Mouse (Mus musculus): Measurements from ENCODE around the gene Mta1. TPM values are rescaled to one million over a fixed set of nuclear protein-coding genes. Genes with fewer than 3 reads are reported as not detected.

Mta1 gene
- polyA plus RNA-seq, 1 experiment = 163 TPM

GRCm38 (mm10) chr12:113101251-113101960, 3.3 kb downstream of the Mta1 start:
- no peaks in the 10 kb centered on the region for H3K36me3 ChIP-seq (ENCODE audit: control insufficient read depth, insufficient read depth, low read length)
- no peaks in the 10 kb centered on the region for H3K27me3 ChIP-seq (ENCODE audit: control insufficient read depth, insufficient read depth, low read length)
- TF ChIP-seq CTCF (IDR thresholded peaks at IDR 0.05; ENCODE audit: borderline replicate concordance, control insufficient read depth, extremely low read depth, insufficient read depth, low read length, poor library complexity) (no peak), POLR2A (IDR thresholded peaks at IDR 0.05; ENCODE audit: control insufficient read depth, extremely low read depth, insufficient read depth, low read length, poor library complexity) (no peak)
- H3K4me1 ChIP-seq (replicated peaks; ENCODE audit: control insufficient read depth, insufficient read depth, low read length) = peaks cover 53% of the 10 kb centered on the region
- 10% methylated on average over 9 of the region's 9 CpGs for WGBS
- H3K4me3 ChIP-seq (ENCODE audit: control insufficient read depth, insufficient read depth, low read length) = no peak overlapping the region
- peak overlapping the region; percentile 78 for H3K27ac ChIP-seq (ENCODE audit: control insufficient read depth, insufficient read depth, low read length)
- no peak for DNase-seq

GRCm38 (mm10) chr12:113102461-113102860, 4.4 kb downstream of the Mta1 start:
- Histone ChIP-seq H3K4me3 (ENCODE audit: control insufficient read depth, insufficient read depth, low read length) (no peak overlapping the region), H3K36me3 (ENCODE audit: control insufficient read depth, insufficient read depth, low read length) (no peaks in the 10 kb centered on the region), H3K27ac (ENCODE audit: control insufficient read depth, insufficient read depth, low read length) (peak overlapping the region; percentile 78; the same call in 1 of the 2 replicates), H3K27me3 (ENCODE audit: control insufficient read depth, insufficient read depth, low read length) (no peaks in the 10 kb centered on the region), H3K4me1 (replicated peaks; ENCODE audit: control insufficient read depth, insufficient read depth, low read length) (peaks cover 58% of the 10 kb centered on the region)
- 50% methylated on average over 6 of the region's 6 CpGs for WGBS
- 0 out of 2 replicates have a peak, but pooled peaks have one; percentile 48 for TF ChIP-seq CTCF (IDR thresholded peaks at IDR 0.05; ENCODE audit: borderline replicate concordance, control insufficient read depth, extremely low read depth, insufficient read depth, low read length, poor library complexity)
- no peak for TF ChIP-seq POLR2A (IDR thresholded peaks at IDR 0.05; ENCODE audit: control insufficient read depth, extremely low read depth, insufficient read depth, low read length, poor library complexity)
- DNase-seq = peak; percentile 73

GRCm38 (mm10) chr12:113103846-113104451, 5.9 kb downstream of the Mta1 start:
- no peaks in the 10 kb centered on the region for H3K36me3 ChIP-seq (ENCODE audit: control insufficient read depth, insufficient read depth, low read length)
- H3K4me1 ChIP-seq (replicated peaks; ENCODE audit: control insufficient read depth, insufficient read depth, low read length) = peaks cover 50% of the 10 kb centered on the region
- DNase-seq = peak; percentile 32
- H3K4me3 ChIP-seq (ENCODE audit: control insufficient read depth, insufficient read depth, low read length) = no peak overlapping the region
- 81% methylated on average over 8 of the region's 8 CpGs for whole genome bisulfite sequencing
- H3K27me3 ChIP-seq (ENCODE audit: control insufficient read depth, insufficient read depth, low read length) = no peaks in the 10 kb centered on the region
- TF ChIP-seq CTCF (IDR thresholded peaks at IDR 0.05; ENCODE audit: borderline replicate concordance, control insufficient read depth, extremely low read depth, insufficient read depth, low read length, poor library complexity) (peak; percentile 50; the same call in 1 of the 2 replicates), POLR2A (IDR thresholded peaks at IDR 0.05; ENCODE audit: control insufficient read depth, extremely low read depth, insufficient read depth, low read length, poor library complexity) (no peak)
- H3K27ac ChIP-seq (ENCODE audit: control insufficient read depth, insufficient read depth, low read length) = no peak overlapping the region

GRCm38 (mm10) chr12:113106386-113106785, 8.3 kb downstream of the Mta1 start:
- WGBS = 94% methylated on average over 6 of the region's 6 CpGs
- Histone ChIP-seq H3K36me3 (ENCODE audit: control insufficient read depth, insufficient read depth, low read length) (no peaks in the 10 kb centered on the region), H3K27ac (ENCODE audit: control insufficient read depth, insufficient read depth, low read length) (no peak overlapping the region), H3K4me3 (ENCODE audit: control insufficient read depth, insufficient read depth, low read length) (no peak overlapping the region), H3K4me1 (replicated peaks; ENCODE audit: control insufficient read depth, insufficient read depth, low read length) (peaks cover 26% of the 10 kb centered on the region), H3K27me3 (ENCODE audit: control insufficient read depth, insufficient read depth, low read length) (no peaks in the 10 kb centered on the region)
- DNase-seq = no peak
- TF ChIP-seq CTCF (IDR thresholded peaks at IDR 0.05; ENCODE audit: borderline replicate concordance, control insufficient read depth, extremely low read depth, insufficient read depth, low read length, poor library complexity) (no peak), POLR2A (IDR thresholded peaks at IDR 0.05; ENCODE audit: control insufficient read depth, extremely low read depth, insufficient read depth, low read length, poor library complexity) (no peak)

- no peaks in the 10 kb centered on the region for H3K27me3 ChIP-seq (ENCODE audit: control insufficient read depth, insufficient read depth, low read length)
- no peak overlapping the region for H3K4me3 ChIP-seq (ENCODE audit: control insufficient read depth, insufficient read depth, low read length)
- H3K4me1 ChIP-seq (replicated peaks; ENCODE audit: control insufficient read depth, insufficient read depth, low read length) = peaks cover 17% of the 10 kb centered on the region
- H3K27ac ChIP-seq (ENCODE audit: control insufficient read depth, insufficient read depth, low read length) = peak overlapping the region; percentile 15; the same call in 1 of the 2 replicates
- DNase-seq = no peak
- no peaks in the 10 kb centered on the region for H3K36me3 ChIP-seq (ENCODE audit: control insufficient read depth, insufficient read depth, low read length)
- WGBS = 57% methylated on average over 4 of the region's 4 CpGs
- no peak for TF ChIP-seq CTCF (IDR thresholded peaks at IDR 0.05; ENCODE audit: borderline replicate concordance, control insufficient read depth, extremely low read depth, insufficient read depth, low read length, poor library complexity)
- no peak for TF ChIP-seq POLR2A (IDR thresholded peaks at IDR 0.05; ENCODE audit: control insufficient read depth, extremely low read depth, insufficient read depth, low read length, poor library complexity)
Measured at GRCm38 (mm10) chr12:113107431-113108124, 9.5 kb downstream of the Mta1 start.

GRCm38 (mm10) chr12:113108528-113109283, 10.6 kb downstream of the Mta1 start:
- no peak for TF ChIP-seq CTCF (IDR thresholded peaks at IDR 0.05; ENCODE audit: borderline replicate concordance, control insufficient read depth, extremely low read depth, insufficient read depth, low read length, poor library complexity)
- TF ChIP-seq POLR2A (IDR thresholded peaks at IDR 0.05; ENCODE audit: control insufficient read depth, extremely low read depth, insufficient read depth, low read length, poor library complexity) = no peak
- WGBS = 96% methylated on average over 17 of the region's 17 CpGs
- H3K4me1 ChIP-seq (replicated peaks; ENCODE audit: control insufficient read depth, insufficient read depth, low read length) = peaks cover 12% of the 10 kb centered on the region
- no peaks in the 10 kb centered on the region for H3K36me3 ChIP-seq (ENCODE audit: control insufficient read depth, insufficient read depth, low read length)
- no peaks in the 10 kb centered on the region for H3K27me3 ChIP-seq (ENCODE audit: control insufficient read depth, insufficient read depth, low read length)
- H3K27ac ChIP-seq (ENCODE audit: control insufficient read depth, insufficient read depth, low read length) = no peak overlapping the region
- H3K4me3 ChIP-seq (ENCODE audit: control insufficient read depth, insufficient read depth, low read length) = no peak overlapping the region
- DNase-seq = no peak
